ENCODE assay signal across 26 mouse cellular contexts in genomic region chr5:144082006-144082405, GRCm38 (mm10). TPM values are rescaled to one million over a fixed set of nuclear protein-coding genes. Genes with fewer than 3 reads are reported as not detected.
A peak's percentile ranks its signal among the peaks of the same experiment; 100 is the strongest.
DNase-seq lines count a peak whose midpoint lies in the region; ATAC-seq and TF ChIP-seq lines count a peak whose summit lies in the region.
"Had no signal": no experiment of that assay in that cellular context is flagged by ENCODE, and none has a peak within 500 bp of the region (broad histone marks: within the 10 kb centered on the region; RNA-seq: fewer than 3 reads in every experiment).

No protein-coding gene starts in this region.

- no peak overlapping the region for H3K4me2 ChIP-seq in forebrain, postnatal 0 days (ENCODE audit: low read depth)
- H3K4me2 ChIP-seq: heart, embryonic 11.5 days; heart, embryonic 15.5 days; hindbrain, embryonic 13.5 days had no signal

- no peaks in the 10 kb centered on the region for H3K27me3 ChIP-seq in forebrain, postnatal 0 days (ENCODE audit: insufficient read depth, low read length)
- H3K27me3 ChIP-seq in forebrain, embryonic 10.5 days (ENCODE audit: poor library complexity, severe bottlenecking): no peaks in the 10 kb centered on the region
- H3K27me3 ChIP-seq: heart, embryonic 15.5 days; hindbrain, embryonic 13.5 days had no signal

- peak; percentile 61 for ATAC-seq in forebrain, postnatal 0 days
- ATAC-seq: hindbrain, postnatal 0 days had no signal

- H3K4me1 ChIP-seq in forebrain, postnatal 0 days (ENCODE audit: insufficient read depth): no peaks in the 10 kb centered on the region
- H3K4me1 ChIP-seq in forebrain, embryonic 10.5 days: no peaks in the 10 kb centered on the region
- H3K4me1 ChIP-seq in cortical plate, adult 2 months (ENCODE audit: control insufficient read depth, insufficient read depth, low read length): peaks cover 8% of the 10 kb centered on the region
- H3K4me1 ChIP-seq: embryonic facial prominence, embryonic 10.5 days; heart, embryonic 15.5 days had no signal

- no peak overlapping the region for H3K9ac ChIP-seq in forebrain, postnatal 0 days
- H3K9ac ChIP-seq: heart, embryonic 15.5 days; hindbrain, embryonic 13.5 days had no signal

- 54% methylated on average over 5 of the region's 5 CpGs for WGBS in forebrain, postnatal 0 days
- WGBS in forebrain, embryonic 10.5 days: 92% methylated on average over 5 of the region's 5 CpGs

- H3K9me3 ChIP-seq in forebrain, postnatal 0 days (ENCODE audit: low read length): no peaks in the 10 kb centered on the region
- H3K9me3 ChIP-seq in forebrain, embryonic 10.5 days: no peaks in the 10 kb centered on the region
- H3K9me3 ChIP-seq: heart, embryonic 15.5 days; hindbrain, embryonic 13.5 days had no signal

- no peaks in the 10 kb centered on the region for H3K36me3 ChIP-seq in forebrain, postnatal 0 days (ENCODE audit: insufficient read depth)
- no peaks in the 10 kb centered on the region for H3K36me3 ChIP-seq in forebrain, embryonic 10.5 days (replicated peaks)
- H3K36me3 ChIP-seq: embryonic facial prominence, embryonic 10.5 days; heart, embryonic 15.5 days; hindbrain, embryonic 13.5 days had no signal

- no peak for TF ChIP-seq CTCF in forebrain, postnatal 0 days (IDR thresholded peaks at IDR 0.05; ENCODE audit: low read depth)
- TF ChIP-seq CTCF in cortical plate, adult 2 months (IDR thresholded peaks at IDR 0.05; ENCODE audit: extremely low read depth, insufficient read depth, low read length): no peak

- H3K27ac ChIP-seq in forebrain, postnatal 0 days (ENCODE audit: low read depth, low read length): peak overlapping the region; percentile 57
- H3K27ac ChIP-seq in forebrain, embryonic 10.5 days: no peak overlapping the region
- H3K27ac ChIP-seq in cortical plate, adult 2 months (ENCODE audit: insufficient read depth, low read length): 0 out of 2 replicates have a peak overlapping the region, but pooled peaks have one; percentile 27
- H3K27ac ChIP-seq: embryonic facial prominence, embryonic 10.5 days; heart, adult 2 months; heart, embryonic 15.5 days; hindbrain, embryonic 13.5 days; hindbrain, postnatal 0 days had no signal

- peak; percentile 71 for DNase-seq in forebrain, postnatal 0 days
- no peak for DNase-seq in forebrain, embryonic 10.5 days (ENCODE audit: extremely low spot score, low spot score)
- DNase-seq in layer of hippocampus, postnatal 14 days (ENCODE audit: low spot score in 2 of 2): peak; percentile 9 to 54
- no peak for DNase-seq in layer of hippocampus, adult 9-10 months (ENCODE audit: low spot score)
- DNase-seq in right cerebral cortex, postnatal 10 days (ENCODE audit: low spot score in 2 of 2): peak; percentile 35 to 62
- DNase-seq in right cerebral cortex, postnatal 14 days: no peak
- DNase-seq in retina, embryonic 14.5 days (ENCODE audit: low spot score): no peak
- DNase-seq: adrenal gland, adult 2 months; adrenal gland, postnatal 25 days; cerebellum, adult 18-20 months; cerebellum, adult 9-11 months; cerebellum, postnatal 36 days; gastrocnemius, postnatal 14 days; heart, adult 2 months; heart, postnatal 14 days had no signal

- TF ChIP-seq POLR2A in cortical plate, adult 2 months (IDR thresholded peaks at IDR 0.05; ENCODE audit: extremely low read depth, insufficient read depth, low read length): no peak

- H3K4me3 ChIP-seq in forebrain, postnatal 0 days (ENCODE audit: low read depth, low read length): no peak overlapping the region
- no peak overlapping the region for H3K4me3 ChIP-seq in forebrain, embryonic 10.5 days
- no peak overlapping the region for H3K4me3 ChIP-seq in cortical plate, adult 2 months (ENCODE audit: insufficient read depth, low read length)
- H3K4me3 ChIP-seq: embryonic facial prominence, embryonic 10.5 days; heart, adult 2 months; heart, embryonic 15.5 days; hindbrain, embryonic 13.5 days had no signal

RNA-seq across cellular contexts. Expression of gene Lmtk2, which starts 18.2 kb away (rescaled TPM):
- total RNA-seq in forebrain, postnatal 0 days (2014; rRNA removed): 56.2 and 63.9 TPM in 2 replicates
- 6.1 and 7.4 TPM in 2 replicates for polyA plus RNA-seq in forebrain, postnatal 0 days (2015; fragmentation: Nextera tagmentation; extraction: Ambion mirVana)
- polyA plus RNA-seq in forebrain, embryonic 10.5 days (2016; fragmentation: Nextera tagmentation; extraction: Ambion mirVana): 5.5 and 5.7 TPM in 2 replicates
- 10 to 100 TPM; 84.9 to 88.4 TPM for total RNA-seq in layer of hippocampus, postnatal 14 days (2021)
- polyA plus RNA-seq in cortical plate, adult 2 months (2012; rRNA removed): 68.2 and 69.3 TPM in 2 replicates

RNA-seq across cellular contexts. Expression of gene Ocm, which starts 55.5 kb away (rescaled TPM):
- not detected in 2 replicates for total RNA-seq in forebrain, postnatal 0 days (2014; rRNA removed)
- 0.98 TPM in 1 of 2 replicates, not detected in the other for polyA plus RNA-seq in forebrain, postnatal 0 days (2015; fragmentation: Nextera tagmentation; extraction: Ambion mirVana)
- polyA plus RNA-seq in forebrain, embryonic 10.5 days (2016; fragmentation: Nextera tagmentation; extraction: Ambion mirVana): not detected in 2 replicates
- total RNA-seq in layer of hippocampus, postnatal 14 days (2021): not detected
- 1.8 TPM in 2 replicates for polyA plus RNA-seq in cortical plate, adult 2 months (2012; rRNA removed)
- total RNA-seq: adrenal gland, adult 2 months; adrenal gland, postnatal 25 days; ES-E14; gastrocnemius, adult 18-20 months; gastrocnemius, postnatal 14 days; heart, adult 2 months; heart, postnatal 14 days; hematopoietic stem cell, adult 5-6 weeks; hindbrain, postnatal 0 days had no signal
- polyA plus RNA-seq: adrenal gland, adult 2 months; embryonic facial prominence, embryonic 10.5 days; gonadal fat pad, adult 2 months; heart, adult 2 months; heart, embryonic 11.5 days; heart, embryonic 15.5 days; hindbrain, embryonic 13.5 days; intestine, embryonic 14.5 days had no signal

Comparison
In these comparisons a context has a peak if more than half of its experiments do, and no peak if none do; other contexts are left out.
1. DNase-seq: peak in forebrain, postnatal 0 days (single experiment), layer of hippocampus, postnatal 14 days (2 of 2) and right cerebral cortex, postnatal 10 days (2 of 2); none in forebrain, embryonic 10.5 days (single experiment), layer of hippocampus, adult 9-10 months (single experiment), right cerebral cortex, postnatal 14 days (single experiment) and retina, embryonic 14.5 days (single experiment).